Comparison of ENCODE assay signal across 19 mouse cellular contexts in the genomic region with DNA sequence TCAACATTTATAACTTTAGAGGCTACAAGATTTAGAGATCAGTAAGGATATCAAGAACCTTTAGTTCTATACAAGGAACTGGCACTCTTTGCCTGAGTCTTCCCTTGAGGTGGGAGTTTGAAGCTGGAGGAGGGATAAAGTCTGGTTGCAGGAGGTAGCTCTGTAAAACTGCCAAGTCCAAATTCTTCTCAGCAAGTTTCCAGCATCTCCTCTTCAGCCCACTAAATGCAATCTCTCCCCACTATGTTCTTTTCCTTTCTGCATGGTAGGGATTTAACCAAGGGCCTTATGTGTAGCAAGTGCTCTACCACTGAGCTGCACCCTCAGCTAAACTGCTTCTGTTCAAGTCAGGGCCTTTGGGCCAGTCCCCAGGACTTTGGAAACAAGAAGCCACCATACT. TPM values are rescaled to one million over a fixed set of nuclear protein-coding genes. Genes with fewer than 3 reads are reported as not detected.
A peak's percentile ranks its signal among the peaks of the same experiment; 100 is the strongest.
DNase-seq lines count a peak whose midpoint lies in the region; ATAC-seq and TF ChIP-seq lines count a peak whose summit lies in the region.
"Had no signal": no experiment of that assay in that cellular context is flagged by ENCODE, and none has a peak within 500 bp of the region (broad histone marks: within the 10 kb centered on the region; RNA-seq: fewer than 3 reads in every experiment).

No protein-coding gene starts in this region.

- no peak for DNase-seq in frontal cortex, postnatal 14 days (ENCODE audit: low spot score in 2 of 2)
- peak; percentile 73 for DNase-seq in brain, adult 2 months (ENCODE audit: low read depth, low spot score)
- DNase-seq: adrenal gland, adult 2 months; adrenal gland, adult 8-10 months; adrenal gland, postnatal 10 days; adrenal gland, postnatal 14 days; adrenal gland, postnatal 25 days; adrenal gland, postnatal 36 days; B cell, adult 2 months; cerebellum, adult 11 months; cerebellum, adult 11-12 months; cerebellum, adult 18-20 months; cerebellum, adult 2 months had no signal

- no peaks in the 10 kb centered on the region for H3K4me1 ChIP-seq in intestine, postnatal 0 days (replicated peaks; ENCODE audit: control insufficient read depth, insufficient read depth, low read length)

- TF ChIP-seq CTCF in intestine, postnatal 0 days (IDR thresholded peaks at IDR 0.05; ENCODE audit: low read depth): no peak

- no peak overlapping the region for H3K27ac ChIP-seq in intestine, postnatal 0 days (ENCODE audit: low read depth, low read length)

- H3K9me3 ChIP-seq in intestine, postnatal 0 days (ENCODE audit: control insufficient read depth): no peaks in the 10 kb centered on the region
- H3K9me3 ChIP-seq: G1E had no signal

- no peaks in the 10 kb centered on the region for H3K36me3 ChIP-seq in intestine, postnatal 0 days (ENCODE audit: control insufficient read depth, insufficient read depth)
- H3K36me3 ChIP-seq: G1E had no signal

- H3K4me2 ChIP-seq in intestine, postnatal 0 days (replicated peaks; ENCODE audit: low read depth): no peak overlapping the region

- no peak overlapping the region for H3K4me3 ChIP-seq in intestine, postnatal 0 days (ENCODE audit: low read depth, low read length)

- no peak overlapping the region for H3K9ac ChIP-seq in intestine, postnatal 0 days (ENCODE audit: low read depth, low read length)

- ATAC-seq in frontal cortex, adult (ENCODE audit: low TSS enrichment): peak; percentile 94
- no peak for ATAC-seq in intestine, postnatal 0 days
- ATAC-seq: activated CD4-positive, CD25-positive, alpha-beta regulatory T cell, adult 4 months; CD4-positive, CD25-positive, alpha-beta regulatory T cell, adult 4 months; Patski had no signal

- H3K27me3 ChIP-seq in intestine, postnatal 0 days (replicated peaks; ENCODE audit: control insufficient read depth, insufficient read depth, low read length): no peaks in the 10 kb centered on the region

RNA-seq across cellular contexts. Expression of gene Gm6793, which starts 39.6 kb away (rescaled TPM):
- 0.21 and 0.29 TPM in 2 replicates for polyA plus RNA-seq in intestine, postnatal 0 days (2015; fragmentation: Nextera tagmentation; extraction: Ambion mirVana)
- polyA plus RNA-seq: adrenal gland, adult 2 months; cerebellum, adult 2 months; G1E had no signal

RNA-seq across cellular contexts. Expression of gene Terf2ip, which starts 43.3 kb away (rescaled TPM):
- 10.1 and 11.2 TPM in 2 replicates for polyA plus RNA-seq in intestine, postnatal 0 days (2015; fragmentation: Nextera tagmentation; extraction: Ambion mirVana)

RNA-seq across cellular contexts. Expression of gene Kars, which starts 43.3 kb away (rescaled TPM):
- 63.7 and 69.2 TPM in 2 replicates for polyA plus RNA-seq in intestine, postnatal 0 days (2015; fragmentation: Nextera tagmentation; extraction: Ambion mirVana)
